8 mouse cellular contexts compared by ENCODE assay signal in the genomic region with DNA sequence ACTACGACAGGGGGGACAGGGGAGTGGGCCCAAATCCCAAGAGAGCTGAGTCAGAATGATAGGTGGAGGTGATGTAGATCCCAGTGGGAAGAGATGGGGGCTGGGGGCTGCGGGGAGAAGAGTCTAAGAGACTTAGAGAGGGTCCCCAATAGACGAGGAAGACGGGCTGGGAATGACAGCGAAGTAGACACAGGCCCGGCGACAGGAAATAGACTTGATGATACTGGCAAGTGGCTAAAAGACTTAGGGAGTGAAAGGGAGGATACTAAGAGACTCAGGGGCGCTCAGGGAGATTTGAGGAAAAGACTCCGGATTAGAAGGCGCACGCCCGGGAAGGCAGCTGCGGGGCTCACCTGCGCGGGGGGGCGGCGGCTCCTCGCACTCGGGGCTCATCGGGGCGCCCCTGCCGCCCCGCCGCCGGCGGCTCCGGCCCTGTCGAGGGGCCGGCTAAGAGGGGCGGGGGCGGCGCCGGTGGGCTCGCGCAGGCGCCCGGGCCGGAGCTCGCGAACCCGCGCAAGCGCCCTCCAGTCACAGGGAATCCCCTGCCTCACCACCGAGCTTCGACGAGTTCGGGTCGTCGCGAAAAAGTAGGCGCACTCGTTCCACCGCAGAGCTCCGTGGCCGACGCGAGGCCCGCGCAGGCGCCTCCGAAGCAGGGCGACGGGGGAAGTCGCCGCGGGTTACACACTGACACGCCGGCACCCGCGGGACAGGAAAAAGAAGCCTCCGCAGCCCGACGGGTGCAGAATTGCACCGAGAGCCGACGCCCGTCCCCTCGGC. TPM values are rescaled to one million over a fixed set of nuclear protein-coding genes. Genes with fewer than 3 reads are reported as not detected.
DNase-seq lines count a peak whose midpoint lies in the region; ATAC-seq and TF ChIP-seq lines count a peak whose summit lies in the region.

No protein-coding gene starts in this region.

- TF ChIP-seq CTCF in left cerebral cortex, adult 2 months (IDR thresholded peaks at IDR 0.05), result no peak

- peak; percentile 48 for ATAC-seq in embryonic facial prominence, embryonic 15.5 days (ENCODE audit: insufficient number of reproducible peaks, low FRiP score, low TSS enrichment, low read depth)
- ATAC-seq in hindbrain, embryonic 16.5 days, result peak; percentile 66
- ATAC-seq in liver, embryonic 15.5 days (ENCODE audit: insufficient read depth), result peak; percentile 47

- intact Hi-C loops in left cerebral cortex, adult 2 months (cut with DNase I), result loop anchor here (2.0 kb wide), 1 partner anchor 26 kb away; a partner anchor contains a TSS

- H3K36me3 ChIP-seq in embryonic facial prominence, embryonic 15.5 days, result peaks cover 10% of the 10 kb centered on the region; the same call in 1 of the 2 replicates
- no peaks in the 10 kb centered on the region for H3K36me3 ChIP-seq in hindbrain, embryonic 16.5 days (ENCODE audit: control insufficient read depth, insufficient read depth, low read length)
- H3K36me3 ChIP-seq in liver, embryonic 15.5 days (replicated peaks), result peaks cover 24% of the 10 kb centered on the region

- no peak for DNase-seq in left cerebral cortex, adult 2 months (ENCODE audit: extremely low spot score in 1 of 2, low spot score in 2 of 2)
- no peak for DNase-seq in left cerebral cortex, adult 18-20 months (ENCODE audit: low spot score in 2 of 2)
- DNase-seq in Muller cell, postnatal 12 days (ENCODE audit: inconsistent ontology term), result peak; percentile 68
- peak; percentile 70 for DNase-seq in right cerebral cortex, postnatal 4 days
- no peak for DNase-seq in natural killer cell, adult 2 months (ENCODE audit: low spot score in 2 of 2)

- peak overlapping the region; percentile 97 for H3K4me3 ChIP-seq in left cerebral cortex, adult 2 months
- H3K4me3 ChIP-seq in embryonic facial prominence, embryonic 15.5 days (replicated peaks), result peak overlapping the region; percentile 74
- peak overlapping the region; percentile 83 for H3K4me3 ChIP-seq in hindbrain, embryonic 16.5 days (ENCODE audit: low read length)
- peak overlapping the region; percentile 92 for H3K4me3 ChIP-seq in liver, embryonic 15.5 days (replicated peaks)

- H3K4me2 ChIP-seq in embryonic facial prominence, embryonic 15.5 days (replicated peaks), result peak overlapping the region; percentile 83
- H3K4me2 ChIP-seq in hindbrain, embryonic 16.5 days (ENCODE audit: low read length), result peak overlapping the region; percentile 94
- peak overlapping the region; percentile 96 for H3K4me2 ChIP-seq in liver, embryonic 15.5 days

- peak overlapping the region; percentile 90 for H3K9ac ChIP-seq in embryonic facial prominence, embryonic 15.5 days
- peak overlapping the region; percentile 98 for H3K9ac ChIP-seq in hindbrain, embryonic 16.5 days (ENCODE audit: low read depth, low read length)
- peak overlapping the region; percentile 98 for H3K9ac ChIP-seq in liver, embryonic 15.5 days

- peaks cover 43% of the 10 kb centered on the region for H3K4me1 ChIP-seq in embryonic facial prominence, embryonic 15.5 days
- H3K4me1 ChIP-seq in hindbrain, embryonic 16.5 days (ENCODE audit: control insufficient read depth, insufficient read depth, low read depth, low read length), result peaks cover 33% of the 10 kb centered on the region
- peaks cover 66% of the 10 kb centered on the region for H3K4me1 ChIP-seq in liver, embryonic 15.5 days (replicated peaks)

- H3K9me3 ChIP-seq in embryonic facial prominence, embryonic 15.5 days (replicated peaks), result no peaks in the 10 kb centered on the region
- no peaks in the 10 kb centered on the region for H3K9me3 ChIP-seq in hindbrain, embryonic 16.5 days (ENCODE audit: control insufficient read depth, low read length)
- no peaks in the 10 kb centered on the region for H3K9me3 ChIP-seq in liver, embryonic 15.5 days (replicated peaks)

- under 1% methylated on average over 77 of the region's 78 CpGs for WGBS in embryonic facial prominence, embryonic 15.5 days
- under 1% methylated on average over 53 of the region's 78 CpGs for WGBS in hindbrain, embryonic 16.5 days
- under 1% methylated on average over 62 of the region's 78 CpGs for WGBS in liver, embryonic 15.5 days (ENCODE audit: insufficient replicate concordance)

- H3K27ac ChIP-seq in left cerebral cortex, adult 2 months, result peak overlapping the region; percentile 98
- peak overlapping the region; percentile 94 for H3K27ac ChIP-seq in embryonic facial prominence, embryonic 15.5 days (replicated peaks)
- H3K27ac ChIP-seq in hindbrain, embryonic 16.5 days (ENCODE audit: low read depth, low read length), result peak overlapping the region; percentile 95
- peak overlapping the region; percentile 92 for H3K27ac ChIP-seq in liver, embryonic 15.5 days (replicated peaks)

- no peaks in the 10 kb centered on the region for H3K27me3 ChIP-seq in embryonic facial prominence, embryonic 15.5 days
- no peaks in the 10 kb centered on the region for H3K27me3 ChIP-seq in hindbrain, embryonic 16.5 days (replicated peaks; ENCODE audit: control insufficient read depth, insufficient read depth, low read length)
- H3K27me3 ChIP-seq in liver, embryonic 15.5 days, result no peaks in the 10 kb centered on the region

RNA-seq across cellular contexts. Expression of a gene that starts 0.5 kb away (rescaled TPM):
- total RNA-seq in left cerebral cortex, adult 2 months (2021), result 100 to 1,000 TPM; 144 to 151 TPM
- 100 to 1,000 TPM; 129 to 135 TPM for total RNA-seq in left cerebral cortex, adult 18-20 months (2021)
- polyA plus RNA-seq in embryonic facial prominence, embryonic 15.5 days (2015; fragmentation: Nextera tagmentation; extraction: Ambion mirVana), result 9.8 and 10.3 TPM in 2 replicates
- 4.3 and 6.2 TPM in 2 replicates for polyA plus RNA-seq in hindbrain, embryonic 16.5 days (2015; fragmentation: Nextera tagmentation; extraction: Ambion mirVana)
- polyA plus RNA-seq in liver, embryonic 15.5 days (2015; fragmentation: Nextera tagmentation; extraction: Ambion mirVana), result 6.5 and 8.1 TPM in 2 replicates

RNA-seq across cellular contexts. Expression of a gene that starts 26.6 kb away (rescaled TPM):
- 100 to 1,000 TPM in 1 of 2 experiments, 10 to 100 TPM in 1; 99.9 to 102 TPM for total RNA-seq in left cerebral cortex, adult 2 months (2021)
- total RNA-seq in left cerebral cortex, adult 18-20 months (2021), result 100 to 1,000 TPM; 100 to 105 TPM
- 80.6 and 87.7 TPM in 2 replicates for polyA plus RNA-seq in embryonic facial prominence, embryonic 15.5 days (2015; fragmentation: Nextera tagmentation; extraction: Ambion mirVana)
- 175 and 188 TPM in 2 replicates for polyA plus RNA-seq in hindbrain, embryonic 16.5 days (2015; fragmentation: Nextera tagmentation; extraction: Ambion mirVana)
- 54.4 and 58.1 TPM in 2 replicates for polyA plus RNA-seq in liver, embryonic 15.5 days (2015; fragmentation: Nextera tagmentation; extraction: Ambion mirVana)

RNA-seq across cellular contexts. Expression of a gene that starts 27.1 kb away (rescaled TPM):
- total RNA-seq in left cerebral cortex, adult 2 months (2021), result 10 to 100 TPM; 15.4 to 20.8 TPM
- 10 to 100 TPM; 13.9 to 16.7 TPM for total RNA-seq in left cerebral cortex, adult 18-20 months (2021)
- 1.0 and 1.3 TPM in 2 replicates for polyA plus RNA-seq in embryonic facial prominence, embryonic 15.5 days (2015; fragmentation: Nextera tagmentation; extraction: Ambion mirVana)
- polyA plus RNA-seq in hindbrain, embryonic 16.5 days (2015; fragmentation: Nextera tagmentation; extraction: Ambion mirVana), result 1.9 and 2.0 TPM in 2 replicates
- 34.4 and 39.1 TPM in 2 replicates for polyA plus RNA-seq in liver, embryonic 15.5 days (2015; fragmentation: Nextera tagmentation; extraction: Ambion mirVana)

RNA-seq across cellular contexts. Expression of a gene that starts 32.1 kb away (rescaled TPM):
- total RNA-seq in left cerebral cortex, adult 2 months (2021), result 100 to 1,000 TPM; 425 to 440 TPM
- 100 to 1,000 TPM; 436 to 437 TPM for total RNA-seq in left cerebral cortex, adult 18-20 months (2021)
- polyA plus RNA-seq in embryonic facial prominence, embryonic 15.5 days (2015; fragmentation: Nextera tagmentation; extraction: Ambion mirVana), result 1.5 and 2.1 TPM in 2 replicates
- 6.8 and 7.1 TPM in 2 replicates for polyA plus RNA-seq in hindbrain, embryonic 16.5 days (2015; fragmentation: Nextera tagmentation; extraction: Ambion mirVana)
- polyA plus RNA-seq in liver, embryonic 15.5 days (2015; fragmentation: Nextera tagmentation; extraction: Ambion mirVana), result 0.03 and 0.12 TPM in 2 replicates

RNA-seq across cellular contexts. Expression of a gene that starts 54.5 kb away (rescaled TPM):
- total RNA-seq in left cerebral cortex, adult 2 months (2021), result under 1 TPM; 0.35 to 0.43 TPM
- total RNA-seq in left cerebral cortex, adult 18-20 months (2021), result 1 to 10 TPM in 1 of 2 experiments, under 1 TPM in 1; 0.82 to 1.1 TPM
- polyA plus RNA-seq in embryonic facial prominence, embryonic 15.5 days (2015; fragmentation: Nextera tagmentation; extraction: Ambion mirVana), result not detected in 2 replicates
- polyA plus RNA-seq in hindbrain, embryonic 16.5 days (2015; fragmentation: Nextera tagmentation; extraction: Ambion mirVana), result 0.91 and 1.1 TPM in 2 replicates
- polyA plus RNA-seq in liver, embryonic 15.5 days (2015; fragmentation: Nextera tagmentation; extraction: Ambion mirVana), result not detected in 2 replicates

Comparison
In these comparisons a context has a peak if more than half of its experiments do, and no peak if none do; other contexts are left out.
1. DNase-seq: peak in Muller cell, postnatal 12 days (single experiment) and right cerebral cortex, postnatal 4 days (single experiment); none in left cerebral cortex, adult 2 months (0 of 2), left cerebral cortex, adult 18-20 months (0 of 2) and natural killer cell, adult 2 months (0 of 2).
2. RNA of a gene that starts 27.1 kb away (polyA plus RNA-seq): 34.4 to 39.1 TPM in liver, embryonic 15.5 days; 1.9 to 2.0 TPM in hindbrain, embryonic 16.5 days and 1.0 to 1.3 TPM in embryonic facial prominence, embryonic 15.5 days; every median in the first group is over 10 times any median in the second.
3. Peak in every context shown above with its lines, with median percentiles within 50 percentile points of each other: H3K27ac ChIP-seq, H3K4me3 ChIP-seq, ATAC-seq, H3K4me2 ChIP-seq and H3K9ac ChIP-seq.